Mouse (Mus musculus): ENCODE measurements around the gene Med15.
A peak's percentile ranks its signal among the peaks of the same experiment; 100 is the strongest.
"Not testable (repeated sequence)": the region's sequence is repeated elsewhere in the genome, so short reads cannot be mapped to it uniquely, and the experiment has no call there.

Gene Med15

GRCm38 (mm10) chr16:17732841-17733340 is at the start of gene Med15:
Gene Med15, minus strand, starts transcription at chr16:17732891.
- DNase-seq (ENCODE audit: low read depth, low spot score): no peak

GRCm38 (mm10) chr16:17779692-17780091 is 47.0 kb upstream of the Med15 start:
- DNase-seq (ENCODE audit: low read depth, low spot score): no peak

- no peak for DNase-seq (ENCODE audit: low read depth, low spot score)
Observed at GRCm38 (mm10) chr16:17778223-17778622, 45.5 kb upstream of the Med15 start.

- peak; percentile 44 for DNase-seq (ENCODE audit: low read depth, low spot score)
Observed at GRCm38 (mm10) chr16:17776828-17777227, 44.1 kb upstream of the Med15 start.

GRCm38 (mm10) chr16:17771117-17771865 is 38.6 kb upstream of the Med15 start:
- no peak for DNase-seq (ENCODE audit: low read depth, low spot score)

DNA sequence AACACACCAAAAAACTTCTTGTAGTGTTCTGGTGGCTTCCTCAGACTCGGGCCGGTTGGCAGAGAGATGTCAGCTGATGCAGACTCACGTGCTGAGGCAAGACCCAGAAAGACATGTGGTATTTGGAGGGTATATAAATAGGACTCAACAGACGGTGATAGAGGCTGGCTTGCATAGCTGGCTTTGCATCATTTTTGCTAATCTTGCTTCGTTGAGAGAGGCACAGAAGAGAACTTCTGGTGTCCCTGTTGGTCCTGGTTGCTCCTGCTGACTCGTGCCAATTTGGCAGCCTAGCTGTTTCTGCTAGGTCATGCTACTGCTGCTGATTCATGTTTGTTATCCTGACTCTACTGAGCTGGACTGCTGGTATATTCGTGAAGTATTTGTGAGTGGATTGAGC is 36.1 kb upstream of the Med15 start:
- no peak for DNase-seq (ENCODE audit: low read depth, low spot score)

DNA sequence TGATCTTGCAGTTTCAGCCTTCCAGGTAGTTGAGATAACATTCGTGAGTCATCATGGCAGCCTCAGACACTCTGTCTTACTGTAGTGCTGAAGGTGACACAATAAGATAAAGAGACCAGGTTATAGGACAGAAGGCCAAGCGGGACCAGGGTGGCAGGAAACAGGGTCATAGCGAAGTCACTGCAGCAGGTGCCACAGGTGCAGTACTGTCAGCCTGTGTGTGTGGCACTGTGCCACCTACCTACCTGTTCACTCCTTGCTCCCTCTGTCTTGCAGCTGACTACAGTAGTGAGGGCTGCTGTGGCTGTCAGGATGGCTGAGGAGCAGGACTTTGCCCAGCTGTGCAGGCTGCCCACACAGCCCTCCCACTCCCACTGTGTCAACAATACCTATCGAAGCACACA is 31.4 kb upstream of the Med15 start:
- DNase-seq (ENCODE audit: low read depth, low spot score): no peak

- no peak for DNase-seq (ENCODE audit: low read depth, low spot score)
Observed at GRCm38 (mm10) chr16:17761074-17761473, 28.4 kb upstream of the Med15 start.

GRCm38 (mm10) chr16:17760657-17761056 is 28.0 kb upstream of the Med15 start:
- DNase-seq (ENCODE audit: low read depth, low spot score): peak; percentile 60

DNA sequence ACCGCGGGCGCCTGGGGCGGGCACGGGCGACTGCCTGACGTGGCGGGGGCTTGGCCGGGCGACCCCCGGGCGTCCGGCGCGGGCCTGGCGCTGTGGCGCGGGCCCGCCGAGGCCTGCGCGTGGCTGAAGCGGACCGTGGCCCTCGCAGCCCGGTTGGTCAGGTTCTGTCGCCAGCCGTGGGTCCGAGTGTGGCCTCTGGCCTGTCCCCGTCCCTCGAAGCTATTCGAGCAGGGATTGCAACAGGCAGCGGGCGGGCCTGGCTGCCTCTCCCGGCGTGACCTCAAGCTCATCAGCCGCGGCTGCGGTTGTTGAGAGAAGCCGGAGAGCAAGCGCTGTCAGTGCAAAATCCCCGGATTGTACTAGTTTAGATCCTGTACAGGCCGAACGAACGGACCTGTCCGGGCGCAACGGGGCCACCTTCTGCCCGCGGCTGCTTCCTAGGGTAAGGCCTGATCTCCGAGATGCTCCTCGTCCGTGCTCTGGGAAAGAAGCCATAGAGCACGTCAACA is 27.2 kb upstream of the Med15 start:
- DNase-seq (ENCODE audit: low read depth, low spot score): peak; percentile 45

DNA sequence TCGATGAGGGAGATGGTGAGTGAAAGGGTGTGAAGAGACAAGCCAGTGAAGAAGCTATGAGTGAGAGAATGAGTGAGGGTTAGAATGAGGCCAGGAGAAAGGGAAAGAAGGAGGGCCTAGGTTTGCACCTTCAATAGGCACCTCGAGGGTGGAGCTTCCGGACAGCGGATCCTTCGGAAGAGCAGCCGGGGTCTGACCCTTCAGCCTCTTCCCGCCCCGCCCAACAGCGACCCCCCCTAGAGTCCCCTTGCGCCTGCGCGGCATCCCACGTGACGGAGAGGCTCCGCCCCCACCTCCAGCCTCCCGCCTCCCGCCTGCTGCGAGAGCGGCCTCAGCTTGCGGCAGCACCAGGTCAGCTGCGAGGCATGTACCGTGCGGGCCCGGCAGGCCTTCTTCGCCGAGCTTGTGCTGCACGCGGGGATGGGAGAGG is 26.7 kb upstream of the Med15 start, which contains the start of gene Klhl22:
Klhl22 (plus strand) TSS at position 275 of the 430 bp plus-strand sequence.
- DNase-seq (ENCODE audit: low read depth, low spot score): peak; percentile 89

GRCm38 (mm10) chr16:17758902-17759301 is 26.2 kb upstream of the Med15 start:
- DNase-seq (ENCODE audit: low read depth, low spot score): no peak

DNA sequence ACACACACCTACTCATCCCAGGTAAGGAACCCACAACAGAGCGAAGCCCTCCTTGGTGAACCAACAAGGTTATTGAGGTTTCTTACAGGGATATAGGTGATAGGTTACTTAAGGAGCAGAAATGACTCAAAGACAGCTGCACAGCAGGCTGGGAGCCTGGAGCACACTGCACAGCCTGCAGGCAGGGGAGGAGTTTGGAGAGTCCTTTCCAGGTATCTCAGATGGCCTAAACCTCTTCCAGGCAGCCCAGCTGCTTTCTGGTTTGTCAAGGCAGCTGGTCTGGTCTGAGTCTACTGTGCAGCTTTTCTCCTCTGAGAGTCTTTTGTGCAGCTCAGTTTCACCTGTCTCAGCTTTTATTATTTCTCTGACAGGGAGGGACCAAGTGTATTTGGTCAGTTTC is 25.1 kb upstream of the Med15 start:
- no peak for DNase-seq (ENCODE audit: low read depth, low spot score)

DNA sequence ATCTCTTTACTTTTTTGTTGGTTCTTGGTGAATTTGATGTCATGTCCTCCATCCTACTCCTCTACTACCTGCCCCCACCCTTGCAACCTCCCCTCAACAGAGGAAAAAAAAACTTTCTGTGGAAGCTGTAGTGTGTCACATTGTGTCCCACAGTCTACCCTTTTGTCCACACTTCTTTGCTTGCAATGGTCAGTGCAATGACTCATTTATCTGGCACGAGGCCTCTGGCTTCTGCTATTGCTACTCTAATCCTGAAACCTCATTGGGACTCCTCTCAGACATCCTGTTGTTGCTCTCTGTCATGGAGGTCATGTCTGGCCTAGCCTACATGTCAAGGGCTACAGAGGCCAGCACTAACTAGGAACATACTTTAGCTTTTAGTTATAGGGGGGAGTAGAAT is 21.0 kb upstream of the Med15 start:
- DNase-seq (ENCODE audit: low read depth, low spot score): no peak

- no peak for DNase-seq (ENCODE audit: low read depth, low spot score)
Observed at GRCm38 (mm10) chr16:17753001-17753400, 20.3 kb upstream of the Med15 start.

DNA sequence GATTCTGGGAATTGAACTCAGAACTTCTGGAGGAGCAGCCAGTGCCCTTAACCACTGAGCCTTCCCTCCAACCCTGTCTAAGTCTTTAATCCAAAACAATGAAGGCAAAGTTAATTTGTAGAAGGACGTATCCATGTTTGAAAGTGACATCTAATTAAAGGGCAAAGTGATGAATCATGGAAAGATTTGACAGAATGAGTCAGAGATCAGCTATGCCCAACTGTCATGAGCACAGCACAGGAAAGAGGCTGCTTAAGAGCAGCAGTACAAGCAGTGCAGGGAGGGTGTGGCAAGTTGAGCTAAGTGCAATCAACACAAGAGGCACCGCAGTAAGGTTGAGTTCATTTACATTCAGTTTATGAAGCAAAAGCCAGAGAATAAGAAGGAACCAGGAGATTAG is 12.4 kb upstream of the Med15 start:
- DNase-seq (ENCODE audit: low read depth, low spot score): no peak

- peak; percentile 80 for DNase-seq (ENCODE audit: low read depth, low spot score)
Observed at GRCm38 (mm10) chr16:17744536-17744935, 11.8 kb upstream of the Med15 start.

GRCm38 (mm10) chr16:17743279-17743678 is 10.6 kb upstream of the Med15 start:
- no peak for DNase-seq (ENCODE audit: low read depth, low spot score)

GRCm38 (mm10) chr16:17742810-17743209 is 10.1 kb upstream of the Med15 start:
- no peak for DNase-seq (ENCODE audit: low read depth, low spot score)

- no peak for DNase-seq (ENCODE audit: low read depth, low spot score)
Observed at GRCm38 (mm10) chr16:17740080-17740479, 7.4 kb upstream of the Med15 start.

DNA sequence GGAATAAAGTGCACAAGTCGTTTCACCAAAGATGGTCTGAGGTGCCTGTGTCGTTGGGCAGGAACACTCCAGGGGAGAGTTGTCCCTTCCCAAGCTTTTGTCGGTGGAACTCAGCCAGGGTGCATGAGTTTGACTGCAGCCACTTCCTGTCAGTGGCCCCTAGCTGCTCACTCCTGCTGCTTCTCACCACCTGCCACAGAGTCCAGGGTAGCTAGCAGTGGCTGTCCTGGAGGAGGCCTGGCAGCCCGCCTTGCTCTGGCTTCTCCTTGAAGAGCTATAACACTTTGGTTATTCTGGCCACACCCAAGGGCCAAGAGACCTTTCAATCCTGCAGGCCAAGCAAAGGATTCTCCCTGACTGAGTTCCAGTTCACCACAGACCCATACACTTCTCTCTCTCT is 3.5 kb upstream of the Med15 start:
- no peak for DNase-seq (ENCODE audit: low read depth, low spot score)

GRCm38 (mm10) chr16:17734872-17735271 is 2.2 kb upstream of the Med15 start:
- DNase-seq (ENCODE audit: low read depth, low spot score): not testable (repeated sequence)

DNA sequence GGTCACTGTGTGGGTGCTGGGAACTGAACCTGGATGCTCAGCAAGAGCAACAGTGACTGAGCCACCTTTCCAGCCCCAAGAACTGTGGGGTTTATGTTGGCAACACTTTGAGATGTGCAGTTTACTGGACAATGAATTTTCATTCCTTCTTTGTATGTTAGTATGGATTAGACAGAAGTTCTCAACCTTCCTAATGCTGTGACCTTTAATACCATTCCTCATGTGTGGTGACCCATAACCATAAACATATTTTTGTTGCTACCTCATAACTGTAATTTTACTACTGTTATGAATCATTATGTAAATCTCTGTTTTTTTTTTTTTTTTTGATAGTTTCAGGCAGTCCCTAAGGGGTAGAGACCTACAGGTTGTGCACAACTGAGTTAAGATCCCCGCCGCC is 955 bp upstream of the Med15 start:
- DNase-seq (ENCODE audit: low read depth, low spot score): no peak

Data from CD4-positive, CD25-positive, alpha-beta regulatory T cell, adult 2 months (primary cell).